Mouse (Mus musculus): ENCODE results near the gene Ppm1h. TPM values are rescaled to one million over a fixed set of nuclear protein-coding genes. Genes with fewer than 3 reads are reported as not detected.

Ppm1h gene
- total RNA-seq, 2 experiments from 2014 or later, result 68.7 to 70.3 TPM

DNA sequence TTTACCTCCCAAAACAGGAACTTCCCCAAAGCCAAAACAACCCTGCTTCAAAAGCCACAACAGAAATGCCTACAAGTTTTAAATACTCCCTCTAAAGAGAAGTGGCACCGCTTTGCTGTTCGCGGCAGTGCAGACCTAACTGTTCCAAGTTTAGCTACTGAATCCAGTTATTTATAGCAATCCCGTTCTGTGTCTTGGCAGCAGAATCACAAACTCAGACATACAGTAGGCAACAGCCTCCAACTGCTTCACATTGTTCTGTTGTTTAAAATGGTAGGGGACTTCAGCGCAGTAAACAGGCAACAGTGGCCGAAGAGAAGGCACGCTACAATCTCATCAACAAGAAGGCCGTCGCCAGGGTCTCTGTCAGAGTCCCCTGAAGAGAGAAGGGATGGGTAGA is 312.5 kb downstream of the Ppm1h start:
- DNase-seq (ENCODE audit: low spot score in 2 of 2), result peak; percentile 36 to 68

DNA sequence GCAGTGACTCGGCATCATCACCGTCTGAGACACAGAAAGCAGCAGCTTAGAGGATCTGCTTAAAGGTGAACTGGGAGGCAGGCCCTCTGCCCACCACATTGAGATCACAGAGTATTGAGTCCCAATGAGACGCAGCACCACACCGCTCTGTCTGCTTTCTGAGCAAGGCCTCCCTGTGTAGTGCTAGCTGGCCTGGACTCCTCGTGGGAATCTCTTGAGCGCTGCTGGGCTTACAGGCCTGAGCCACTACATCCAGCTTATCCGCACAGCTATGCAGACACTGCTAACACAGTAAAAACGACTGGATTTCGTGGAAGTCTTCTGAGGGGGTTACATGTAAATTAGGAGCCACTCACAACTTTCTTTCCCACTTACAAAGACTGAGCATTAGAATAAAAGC is 313.1 kb downstream of the Ppm1h start:
- DNase-seq (ENCODE audit: low spot score in 2 of 2), result no peak

DNA sequence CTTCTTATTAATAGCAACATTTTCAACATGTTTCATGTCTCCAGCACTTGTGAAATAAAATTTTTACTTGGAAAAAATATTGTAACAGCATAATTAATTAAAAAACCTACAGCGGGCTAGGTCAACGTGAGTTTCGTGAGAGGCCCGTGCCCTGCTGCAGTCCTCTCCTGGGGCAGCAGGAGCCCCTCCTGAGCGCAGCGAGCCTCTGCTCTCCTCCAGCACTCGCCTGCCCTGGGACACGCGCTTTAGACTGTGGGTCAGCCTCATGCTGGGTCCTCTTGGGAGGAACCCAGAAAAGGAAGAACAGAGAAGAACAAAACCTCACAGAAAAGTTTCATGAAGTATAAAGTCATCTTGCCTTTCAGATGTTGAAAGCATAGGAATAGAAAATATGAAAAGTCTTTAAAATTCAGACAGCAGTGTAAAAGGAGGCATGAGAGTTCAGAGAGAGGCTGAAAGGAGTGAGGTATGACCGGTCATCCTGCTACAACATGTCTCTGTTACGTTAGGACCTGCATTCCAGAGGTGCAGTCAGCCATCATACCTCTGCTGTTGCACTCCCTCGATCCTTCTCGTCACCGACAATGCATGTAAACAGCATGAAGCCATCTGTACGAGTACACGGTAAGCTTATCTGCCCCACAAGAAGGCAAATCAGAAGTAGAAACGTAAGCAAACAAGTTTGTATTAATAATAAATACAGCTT is 316.0 kb downstream of the Ppm1h start:
- DNase-seq (ENCODE audit: low spot score in 2 of 2), result no peak

Small RNA genes within 50 kb of the gene (microRNA-seq; reads per million reads assigned to microRNA genes)
- gene Mir6412, result 0 reads per million in 2 experiments
- gene Mir8104, result 0.74 to 0.78 reads per million in 2 experiments
- gene Mirlet7i, result 67,195 to 68,157 reads per million in 2 experiments

Other genes starting within 250 kb of the Ppm1h start
- under 1 TPM; 0.42 to 0.48 TPM for gene Avpr1a, start 230.3 kb upstream of the Ppm1h start, total RNA-seq (2021)